Mouse (Mus musculus) brain, embryonic 14.5 days (tissue): ENCODE data around the gene Herpud2.

Source experiments
- CTCF ChIP-seq: fragments of 200-500 bp; IDR thresholded peaks from 2 replicates; pipeline ENCODE4 v1.5.1; 2012; ENCODE audit warnings: inconsistent platforms, mild to moderate bottlenecking, moderate library complexity, borderline replicate concordance; ENCODE audit not compliant: insufficient read depth, insufficient read length; ENCODE audit errors: extremely low read depth
- POLR2A ChIP-seq: fragments of 200-500 bp; IDR thresholded peaks from 2 replicates; pipeline ENCODE4 v1.6.1; 2012; ENCODE audit warnings: mild to moderate bottlenecking, inconsistent platforms, borderline replicate concordance; ENCODE audit not compliant: poor library complexity, insufficient read depth, insufficient read length, severe bottlenecking; ENCODE audit errors: extremely low read depth

GRCm38 (mm10) chr9:25185854-25186253, 34.2 kb upstream of the Herpud2 start:
- TF ChIP-seq POLR2A (no peak), CTCF (no peak)
